Mouse (Mus musculus): ENCODE measurements around the gene Rhoh. TPM values are rescaled to one million over a fixed set of nuclear protein-coding genes. Genes with fewer than 3 reads are reported as not detected.
A peak's percentile ranks its signal among the peaks of the same experiment; 100 is the strongest.

The Rhoh gene
- polyA plus RNA-seq, 1 experiment from 2014 or later = 5.1 TPM

- DNase-seq = no peak
- no peak overlapping the region for H3K4me2 ChIP-seq (ENCODE audit: low read depth, low read length)
Observed at GRCm38 (mm10) chr5:65911676-65912075, 50.7 kb downstream of the Rhoh start.

GRCm38 (mm10) chr5:65912201-65912600 lies 51.2 kb downstream of the Rhoh start:
- WGBS (ENCODE audit: insufficient replicate concordance) = 67% methylated on average over 5 of the region's 5 CpGs
- Histone ChIP-seq H3K9ac (replicated peaks) (no peak overlapping the region), H3K4me2 (ENCODE audit: low read depth, low read length) (no peak overlapping the region), H3K9me3 (ENCODE audit: low read length) (no peaks in the 10 kb centered on the region), H3K36me3 (replicated peaks; ENCODE audit: insufficient read depth, low read length) (no peaks in the 10 kb centered on the region), H3K27ac (ENCODE audit: low read depth) (no peak overlapping the region), H3K27me3 (ENCODE audit: insufficient read depth, low read length) (no peaks in the 10 kb centered on the region), H3K4me3 (ENCODE audit: low read depth, low read length) (no peak overlapping the region), H3K4me1 (ENCODE audit: insufficient read depth) (no peaks in the 10 kb centered on the region)
- ATAC-seq = no peak
- TF ChIP-seq EP300 (IDR thresholded peaks at IDR 0.05; ENCODE audit: low read depth) (no peak), CTCF (IDR thresholded peaks at IDR 0.05; ENCODE audit: low read depth) (no peak)
- DNase-seq = no peak

More at GRCm38 (mm10) chr5:65911676-65912075, 50.7 kb downstream of the Rhoh start:
- TF ChIP-seq EP300 (IDR thresholded peaks at IDR 0.05; ENCODE audit: low read depth) (no peak), CTCF (IDR thresholded peaks at IDR 0.05; ENCODE audit: low read depth) (no peak)
- no peak for ATAC-seq
- Histone ChIP-seq H3K27ac (ENCODE audit: low read depth) (no peak overlapping the region), H3K4me3 (ENCODE audit: low read depth, low read length) (no peak overlapping the region), H3K27me3 (ENCODE audit: insufficient read depth, low read length) (no peaks in the 10 kb centered on the region), H3K9ac (replicated peaks) (no peak overlapping the region), H3K36me3 (replicated peaks; ENCODE audit: insufficient read depth, low read length) (no peaks in the 10 kb centered on the region), H3K9me3 (ENCODE audit: low read length) (no peaks in the 10 kb centered on the region), H3K4me1 (ENCODE audit: insufficient read depth) (no peaks in the 10 kb centered on the region)
- WGBS (ENCODE audit: insufficient replicate concordance) = 47% methylated on average over 7 of the region's 7 CpGs

GRCm38 (mm10) chr5:65913126-65913525 lies 52.1 kb downstream of the Rhoh start:
- ATAC-seq (no peak), DNase-seq (no peak)
- Histone ChIP-seq H3K4me1 (ENCODE audit: insufficient read depth) (no peaks in the 10 kb centered on the region), H3K9ac (replicated peaks) (no peak overlapping the region), H3K4me2 (ENCODE audit: low read depth, low read length) (no peak overlapping the region), H3K27ac (ENCODE audit: low read depth) (no peak overlapping the region), H3K27me3 (ENCODE audit: insufficient read depth, low read length) (no peaks in the 10 kb centered on the region), H3K9me3 (ENCODE audit: low read length) (no peaks in the 10 kb centered on the region), H3K36me3 (replicated peaks; ENCODE audit: insufficient read depth, low read length) (no peaks in the 10 kb centered on the region), H3K4me3 (ENCODE audit: low read depth, low read length) (no peak overlapping the region)
- TF ChIP-seq CTCF (IDR thresholded peaks at IDR 0.05; ENCODE audit: low read depth) = no peak
- TF ChIP-seq EP300 (IDR thresholded peaks at IDR 0.05; ENCODE audit: low read depth) = no peak
- WGBS (ENCODE audit: insufficient replicate concordance) = 87% methylated on average over 9 of the region's 9 CpGs

- H3K4me2 ChIP-seq (ENCODE audit: low read depth, low read length) = no peak overlapping the region
- DNase-seq (no peak), ATAC-seq (no peak)
- H3K4me3 ChIP-seq (ENCODE audit: low read depth, low read length) = no peak overlapping the region
- no peaks in the 10 kb centered on the region for H3K27me3 ChIP-seq (ENCODE audit: insufficient read depth, low read length)
- H3K4me1 ChIP-seq (ENCODE audit: insufficient read depth) = 0 out of 2 replicates have a peak, but pooled peaks cover 2% of the 10 kb centered on the region
- no peaks in the 10 kb centered on the region for H3K9me3 ChIP-seq (ENCODE audit: low read length)
- 83% methylated on average over 7 of the region's 7 CpGs for WGBS (ENCODE audit: insufficient replicate concordance)
- H3K27ac ChIP-seq (ENCODE audit: low read depth) = no peak overlapping the region
- TF ChIP-seq EP300 (IDR thresholded peaks at IDR 0.05; ENCODE audit: low read depth) (no peak), CTCF (IDR thresholded peaks at IDR 0.05; ENCODE audit: low read depth) (no peak)
- H3K9ac ChIP-seq (replicated peaks) = no peak overlapping the region
- H3K36me3 ChIP-seq (replicated peaks; ENCODE audit: insufficient read depth, low read length) = no peaks in the 10 kb centered on the region
Observed at GRCm38 (mm10) chr5:65914342-65914741, 53.3 kb downstream of the Rhoh start.

- peaks cover 4% of the 10 kb centered on the region; the same call in 1 of the 2 replicates for H3K4me1 ChIP-seq (ENCODE audit: insufficient read depth)
- H3K4me2 ChIP-seq (ENCODE audit: low read depth, low read length) = no peak overlapping the region
- TF ChIP-seq CTCF (IDR thresholded peaks at IDR 0.05; ENCODE audit: low read depth) (no peak), EP300 (IDR thresholded peaks at IDR 0.05; ENCODE audit: low read depth) (no peak)
- DNase-seq (no peak), ATAC-seq (no peak)
- H3K9ac ChIP-seq (replicated peaks) = no peak overlapping the region
- H3K4me3 ChIP-seq (ENCODE audit: low read depth, low read length) = no peak overlapping the region
- H3K27me3 ChIP-seq (ENCODE audit: insufficient read depth, low read length) = no peaks in the 10 kb centered on the region
- 75% methylated on average over 5 of the region's 5 CpGs for WGBS (ENCODE audit: insufficient replicate concordance)
- H3K36me3 ChIP-seq (replicated peaks; ENCODE audit: insufficient read depth, low read length) = no peaks in the 10 kb centered on the region
- no peaks in the 10 kb centered on the region for H3K9me3 ChIP-seq (ENCODE audit: low read length)
- H3K27ac ChIP-seq (ENCODE audit: low read depth) = no peak overlapping the region
Observed at GRCm38 (mm10) chr5:65916930-65917329, 55.9 kb downstream of the Rhoh start.

GRCm38 (mm10) chr5:65918601-65919000 lies 57.6 kb downstream of the Rhoh start:
- Histone ChIP-seq H3K27ac (ENCODE audit: low read depth) (no peak overlapping the region), H3K9me3 (ENCODE audit: low read length) (no peaks in the 10 kb centered on the region), H3K27me3 (ENCODE audit: insufficient read depth, low read length) (no peaks in the 10 kb centered on the region), H3K36me3 (replicated peaks; ENCODE audit: insufficient read depth, low read length) (no peaks in the 10 kb centered on the region), H3K4me1 (ENCODE audit: insufficient read depth) (peaks cover 4% of the 10 kb centered on the region; the same call in 1 of the 2 replicates), H3K4me2 (ENCODE audit: low read depth, low read length) (no peak overlapping the region), H3K4me3 (ENCODE audit: low read depth, low read length) (no peak overlapping the region), H3K9ac (replicated peaks) (no peak overlapping the region)
- DNase-seq = no peak
- TF ChIP-seq CTCF (IDR thresholded peaks at IDR 0.05; ENCODE audit: low read depth) (no peak), EP300 (IDR thresholded peaks at IDR 0.05; ENCODE audit: low read depth) (no peak)
- ATAC-seq = no peak
- WGBS (ENCODE audit: insufficient replicate concordance) = 73% methylated on average over 3 of the region's 3 CpGs

GRCm38 (mm10) chr5:65919326-65919725 lies 58.3 kb downstream of the Rhoh start:
- no peaks in the 10 kb centered on the region for H3K36me3 ChIP-seq (replicated peaks; ENCODE audit: insufficient read depth, low read length)
- no peak; the same call in 1 of the 2 replicates for ATAC-seq
- WGBS (ENCODE audit: insufficient replicate concordance) = 31% methylated on average over 12 of the region's 12 CpGs
- H3K4me1 ChIP-seq (ENCODE audit: insufficient read depth) = peaks cover 4% of the 10 kb centered on the region; the same call in 1 of the 2 replicates
- peak; percentile 48 for DNase-seq
- no peak overlapping the region for H3K9ac ChIP-seq (replicated peaks)
- no peak overlapping the region for H3K4me3 ChIP-seq (ENCODE audit: low read depth, low read length)
- H3K9me3 ChIP-seq (ENCODE audit: low read length) = no peaks in the 10 kb centered on the region
- no peak overlapping the region for H3K4me2 ChIP-seq (ENCODE audit: low read depth, low read length)
- no peak overlapping the region for H3K27ac ChIP-seq (ENCODE audit: low read depth)
- TF ChIP-seq CTCF (IDR thresholded peaks at IDR 0.05; ENCODE audit: low read depth) (no peak), EP300 (IDR thresholded peaks at IDR 0.05; ENCODE audit: low read depth) (no peak)
- no peaks in the 10 kb centered on the region for H3K27me3 ChIP-seq (ENCODE audit: insufficient read depth, low read length)

All from liver, postnatal 0 days (tissue).